Mouse (Mus musculus) thymus, postnatal 4 days (tissue): ENCODE results near the gene Tmem215.

Source experiments
- DNase-seq: peaks from one replicate; pipeline ENCODE4 v3.0.0; 2021

The Tmem215 gene

DNA sequence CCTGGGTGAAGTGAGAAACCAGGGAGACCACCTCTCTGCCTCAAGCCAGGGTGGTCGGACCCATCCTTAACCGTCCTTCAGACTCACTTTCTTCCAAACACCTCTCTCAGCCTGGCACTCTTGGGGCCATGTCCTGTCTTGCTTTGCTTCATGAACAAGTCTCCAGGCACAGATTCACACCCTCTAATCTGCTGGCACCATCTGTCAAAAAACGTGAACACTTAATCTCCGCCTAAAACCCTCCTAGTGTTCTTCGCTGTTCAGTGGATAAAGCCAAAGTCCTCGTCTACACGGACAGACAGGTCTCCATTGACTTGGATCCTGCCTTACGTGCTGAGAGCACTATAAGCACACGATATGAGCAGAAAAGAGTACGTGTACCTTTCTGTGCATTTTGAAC lies at the start of gene Tmem215:
TSS of gene Tmem215 (plus strand) at position 301 of the 400 bp plus-strand sequence.
- DNase-seq, result no peak

DNA sequence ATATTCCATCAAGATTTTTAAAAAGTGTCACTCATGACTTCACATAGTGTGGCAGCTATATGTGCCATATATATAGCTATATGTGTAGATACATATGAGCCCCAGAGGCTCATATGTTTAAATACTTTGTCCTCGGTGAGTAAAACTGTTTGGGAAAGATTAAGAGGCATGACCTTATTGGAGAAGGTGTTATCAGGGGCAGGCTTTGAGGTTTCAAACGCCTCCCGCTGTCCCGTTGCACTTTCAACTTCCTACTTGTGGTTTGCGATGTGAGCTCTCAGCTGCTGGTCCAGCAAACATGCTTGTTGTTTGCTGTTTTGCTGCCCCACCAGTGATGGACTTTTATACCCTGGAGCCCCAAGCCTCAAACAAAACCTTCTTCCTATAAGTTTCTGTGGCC lies 40.1 kb upstream of the Tmem215 start:
- no peak for DNase-seq

DNA sequence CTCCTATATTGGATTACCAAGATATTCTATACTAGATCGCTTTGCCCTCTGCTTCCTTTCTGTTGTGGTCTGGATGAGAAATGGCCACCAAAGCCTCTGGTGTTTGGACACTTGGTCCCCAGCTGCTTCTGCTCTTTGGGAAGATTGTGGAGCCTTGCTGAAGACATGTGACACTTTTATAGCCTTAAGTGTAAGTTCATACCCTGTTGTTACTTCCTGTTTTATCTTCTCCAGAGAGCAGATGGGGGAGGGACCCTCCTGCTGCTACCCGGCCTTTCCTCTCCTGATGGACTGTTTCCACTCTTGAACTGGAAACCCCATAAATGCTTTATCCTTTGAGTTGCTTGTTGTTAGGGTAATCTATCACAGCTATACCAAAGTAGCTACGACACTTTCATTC lies 38.6 kb upstream of the Tmem215 start:
- no peak for DNase-seq

DNA sequence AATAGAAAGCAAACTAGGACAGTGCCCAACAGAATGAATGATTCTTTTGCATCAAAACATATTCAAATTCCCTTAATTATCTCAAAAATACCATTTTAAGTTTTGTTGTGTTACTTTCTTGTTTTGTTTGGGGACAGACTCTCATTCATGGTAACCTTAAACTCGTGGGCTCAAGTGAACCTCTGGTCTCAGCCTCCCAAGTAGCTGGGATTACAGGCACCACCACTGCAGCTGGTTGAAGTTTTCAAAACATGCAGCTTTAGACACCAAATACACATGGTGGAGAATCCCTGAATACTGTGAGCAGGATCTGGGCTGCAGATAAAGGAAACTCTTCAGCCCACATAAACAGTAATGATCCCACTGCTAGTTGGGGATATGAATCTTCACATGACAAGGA lies 37.6 kb upstream of the Tmem215 start:
- DNase-seq, result no peak

DNA sequence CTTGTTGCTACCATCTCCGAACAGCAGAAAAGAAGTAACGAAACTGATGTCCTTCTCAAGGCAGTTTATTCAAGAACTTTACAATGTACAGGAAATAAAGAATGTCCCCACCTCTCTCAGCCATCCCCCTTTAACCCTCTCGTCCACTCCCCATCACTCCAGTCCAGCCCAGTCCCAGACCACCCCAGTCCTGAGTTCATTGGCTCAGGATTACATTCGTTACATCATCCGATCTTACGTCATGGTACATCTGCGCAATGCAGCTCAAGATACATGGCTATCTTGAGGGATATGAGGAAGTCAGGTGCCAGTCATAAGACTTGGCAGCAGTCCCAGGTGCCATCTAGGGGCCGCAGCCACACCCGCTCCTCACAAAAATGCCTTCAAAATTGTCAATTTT lies 28.4 kb upstream of the Tmem215 start:
- DNase-seq, result no peak

DNA sequence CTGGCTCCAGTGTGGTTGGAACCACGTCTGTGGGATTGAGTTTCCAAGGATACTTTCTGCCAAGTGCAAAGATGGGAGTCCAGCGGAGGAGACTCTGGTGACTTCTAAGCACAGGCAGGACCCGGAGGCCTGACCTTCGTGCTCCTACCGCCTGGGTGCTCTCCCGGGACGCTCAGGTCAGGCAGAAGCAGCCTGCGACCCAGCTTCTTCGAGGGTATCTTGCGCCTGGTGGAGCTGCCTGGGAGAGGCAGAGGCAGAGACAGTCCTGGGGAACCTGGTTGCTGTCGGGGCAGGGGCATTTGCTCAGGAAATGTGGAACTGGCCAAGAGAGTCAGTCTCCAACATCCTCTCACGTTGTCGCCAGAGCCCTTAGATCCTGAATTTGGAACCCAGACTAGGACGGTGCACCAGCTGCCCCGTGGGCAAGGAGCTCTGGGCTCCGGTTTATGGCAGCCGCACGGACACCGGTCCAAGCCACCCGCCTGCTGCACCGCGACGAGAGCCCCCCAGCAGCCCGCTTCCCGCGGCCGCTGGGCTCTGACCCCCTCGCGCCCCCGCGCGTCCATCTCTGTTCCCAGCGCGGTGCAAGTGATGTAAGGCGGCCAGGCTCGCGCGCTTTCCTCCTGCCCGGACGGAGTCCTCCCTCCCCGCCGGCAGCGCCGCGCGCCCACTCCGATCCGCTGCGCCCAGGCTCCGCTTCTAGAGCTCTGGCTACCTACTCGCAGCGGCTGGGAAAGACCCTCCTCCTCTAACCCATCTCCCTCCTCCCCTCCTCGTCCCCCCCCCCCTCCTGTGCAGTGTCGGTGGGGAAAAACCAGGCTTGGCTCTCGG lies 935 bp downstream of the Tmem215 start:
- DNase-seq, result peak; percentile 13

DNA sequence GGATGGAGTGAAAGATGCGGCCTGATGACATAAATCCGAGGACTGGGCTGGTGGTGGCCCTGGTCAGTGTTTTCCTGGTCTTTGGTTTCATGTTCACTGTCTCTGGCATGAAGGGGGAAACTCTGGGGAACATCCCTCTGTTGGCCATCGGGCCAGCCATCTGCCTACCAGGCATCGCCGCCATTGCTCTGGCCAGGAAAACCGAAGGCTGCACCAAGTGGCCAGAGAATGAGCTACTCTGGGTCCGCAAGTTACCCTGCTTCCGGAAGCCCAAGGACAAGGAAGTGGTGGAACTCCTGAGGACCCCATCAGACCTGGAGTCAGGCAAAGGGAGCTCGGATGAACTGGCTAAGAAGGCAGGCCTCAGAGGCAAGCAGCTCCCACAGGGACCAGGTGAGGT lies 1.9 kb downstream of the Tmem215 start:
- no peak for DNase-seq

DNA sequence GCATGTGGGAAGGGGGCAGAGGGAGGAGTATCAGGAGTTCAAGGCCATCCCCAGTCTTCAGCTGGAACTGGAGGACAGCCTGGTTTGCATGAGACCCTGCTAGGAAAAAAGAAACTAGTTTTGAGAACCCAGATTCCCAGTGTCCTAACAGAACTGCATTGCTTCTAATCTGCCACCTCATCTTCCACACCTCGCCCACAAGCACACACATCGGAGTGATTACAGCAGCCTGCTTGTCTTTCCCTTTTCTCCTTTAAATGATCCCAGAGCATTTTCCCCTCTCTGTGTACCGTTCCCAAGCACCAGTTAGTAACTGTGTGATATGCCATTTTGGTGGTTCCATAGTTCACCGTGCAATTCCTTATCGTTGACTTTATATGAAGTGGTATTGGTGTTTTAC lies 6.0 kb downstream of the Tmem215 start:
- DNase-seq, result no peak

DNA sequence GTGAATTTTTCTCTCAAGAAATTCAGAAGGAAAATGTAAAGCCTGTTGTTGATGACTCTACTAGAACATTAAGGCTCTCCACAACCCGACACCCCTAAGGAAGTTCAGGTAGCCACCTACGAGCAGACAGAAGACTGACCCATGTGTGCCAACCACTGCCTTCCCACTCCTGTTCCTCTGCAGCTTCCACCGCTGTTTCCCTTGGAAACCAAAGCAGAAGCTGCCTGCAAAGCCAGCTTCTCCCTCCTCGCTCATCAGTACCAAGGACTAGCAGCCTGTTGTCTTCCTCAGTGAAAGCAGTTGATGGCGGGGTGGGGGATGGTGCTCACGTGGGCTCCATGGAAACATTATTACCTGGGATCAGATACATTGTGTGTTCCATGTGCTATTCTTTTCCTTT lies 14.6 kb downstream of the Tmem215 start:
- DNase-seq, result no peak

DNA sequence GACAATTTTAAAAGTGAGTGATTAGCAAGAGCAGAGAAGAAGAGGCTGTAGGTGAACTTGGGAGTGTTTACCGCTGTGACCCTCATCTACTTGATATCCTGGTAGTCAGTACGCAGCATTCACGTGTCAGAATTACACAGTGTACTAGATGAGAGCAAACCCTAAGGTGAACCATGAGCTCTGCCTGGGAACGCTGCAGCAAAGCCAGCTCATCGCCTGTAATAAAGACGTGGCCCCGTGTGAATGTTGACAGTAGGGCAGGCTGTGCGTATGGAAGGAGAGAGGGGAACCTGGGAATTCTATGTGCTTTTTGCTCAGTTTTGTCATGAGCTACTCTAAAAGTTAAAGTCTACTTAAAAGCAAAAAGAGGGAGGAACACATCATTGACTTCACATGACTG lies 19.8 kb downstream of the Tmem215 start:
- no peak for DNase-seq

DNA sequence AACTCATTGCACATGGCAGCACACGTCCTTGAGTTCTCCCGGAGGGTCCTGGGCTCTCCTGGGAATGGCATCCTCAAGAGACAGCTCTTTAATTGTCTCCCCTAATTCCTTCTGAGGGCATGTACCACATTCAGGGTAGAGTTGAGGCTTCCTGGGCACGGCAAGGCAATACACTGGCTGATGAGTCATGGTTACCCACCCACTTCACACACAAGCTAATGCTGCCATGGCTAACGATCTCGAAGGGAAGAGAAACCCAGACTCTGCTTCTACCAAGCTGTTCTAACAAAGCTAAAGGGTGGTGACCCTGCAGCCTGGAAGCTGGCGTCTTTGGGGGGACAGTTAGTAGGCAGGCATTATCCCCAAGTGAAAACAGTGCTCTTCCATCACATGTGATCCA lies 24.4 kb downstream of the Tmem215 start:
- no peak for DNase-seq

DNA sequence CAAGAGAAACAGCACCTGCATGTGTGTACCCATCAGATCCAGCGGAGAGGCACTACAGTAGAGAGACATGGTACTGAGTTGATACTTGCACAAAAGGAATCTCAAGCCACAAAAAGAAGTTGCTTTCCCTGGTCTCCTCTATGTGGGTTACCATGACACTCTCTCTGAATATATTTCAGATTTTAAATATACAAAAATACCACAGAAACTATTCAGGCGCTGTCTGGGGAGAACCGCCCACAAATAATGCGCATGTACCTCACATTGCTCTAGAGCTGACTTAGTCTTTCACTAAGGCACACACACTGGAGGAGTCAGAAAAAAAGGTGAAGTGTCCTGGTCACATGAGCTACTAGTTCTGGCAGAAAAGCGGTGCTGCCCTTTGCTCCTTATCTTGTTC lies 24.8 kb downstream of the Tmem215 start:
- no peak for DNase-seq

DNA sequence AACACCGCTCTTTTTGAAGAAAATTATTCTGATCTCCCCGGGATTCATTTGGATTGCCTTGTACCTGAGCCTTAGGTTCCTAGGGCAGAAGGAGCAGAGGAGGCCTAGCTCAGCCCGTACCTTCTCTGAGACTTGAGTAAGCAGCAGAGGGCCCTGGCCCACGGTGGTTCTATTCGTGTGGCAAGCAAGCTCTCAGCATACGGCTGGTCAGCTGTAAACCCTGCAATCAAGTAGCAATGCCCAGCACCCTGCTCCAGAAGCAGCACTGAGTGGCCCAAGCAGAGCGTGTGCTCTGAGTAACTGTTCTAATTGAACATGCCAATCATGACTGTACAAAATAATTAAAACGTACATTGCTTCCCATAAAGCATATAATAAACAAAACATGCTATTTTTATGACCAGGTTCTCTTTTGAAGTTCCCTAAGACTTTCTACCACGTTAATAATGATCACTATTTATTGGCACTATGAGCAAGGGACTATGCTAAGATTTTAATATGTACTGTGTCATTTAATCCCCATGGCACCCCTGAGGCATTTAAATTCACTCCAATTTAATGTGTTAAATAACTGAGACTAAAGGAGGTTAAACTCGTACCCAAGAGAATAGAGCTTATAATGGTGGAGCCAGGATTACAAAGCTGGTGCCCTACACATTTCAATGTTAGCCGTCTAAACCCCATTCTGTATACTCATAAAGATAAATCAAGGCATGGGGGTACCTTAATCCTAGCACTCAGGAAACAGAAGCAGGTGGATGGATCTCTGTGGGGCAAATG lies 28.0 kb downstream of the Tmem215 start:
- no peak for DNase-seq

DNA sequence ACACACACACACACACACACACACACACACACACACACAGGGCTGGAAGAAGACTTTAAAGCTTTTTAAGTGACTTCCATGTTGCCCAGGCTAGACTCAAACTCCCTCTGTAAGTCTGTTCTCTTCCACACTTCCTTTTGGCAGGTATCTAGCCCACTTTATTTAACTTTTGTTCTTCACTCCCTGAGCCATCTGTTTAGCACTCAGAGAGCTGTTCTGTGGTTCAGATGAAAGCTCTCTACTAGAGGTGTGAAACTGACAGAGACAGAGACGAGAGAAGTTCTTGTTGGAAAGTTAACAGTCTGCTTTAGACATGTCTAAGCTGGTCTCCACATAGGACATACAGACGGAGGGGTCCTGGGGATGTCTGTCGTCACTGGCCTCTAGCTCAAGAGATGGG lies 30.5 kb downstream of the Tmem215 start:
- no peak for DNase-seq

DNA sequence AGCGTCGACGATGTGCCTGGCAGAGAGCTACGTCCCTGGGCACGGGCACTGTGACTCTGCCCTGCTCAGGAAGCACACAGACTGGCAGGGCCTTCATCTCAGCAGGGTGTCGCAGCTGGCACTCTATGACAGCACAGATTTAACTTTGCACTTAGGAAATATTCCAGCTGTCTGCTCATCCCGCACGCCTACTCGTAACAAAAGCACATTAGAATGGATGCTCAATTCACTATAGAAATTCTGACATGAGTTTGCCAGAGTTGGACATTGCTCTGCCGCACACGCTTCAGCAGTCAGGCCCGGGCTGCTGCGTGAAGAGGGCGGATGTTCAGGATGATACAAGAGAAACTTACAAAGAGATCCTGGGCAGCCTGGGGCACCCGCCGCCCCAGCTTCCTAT lies 37.6 kb downstream of the Tmem215 start:
- DNase-seq, result no peak

DNA sequence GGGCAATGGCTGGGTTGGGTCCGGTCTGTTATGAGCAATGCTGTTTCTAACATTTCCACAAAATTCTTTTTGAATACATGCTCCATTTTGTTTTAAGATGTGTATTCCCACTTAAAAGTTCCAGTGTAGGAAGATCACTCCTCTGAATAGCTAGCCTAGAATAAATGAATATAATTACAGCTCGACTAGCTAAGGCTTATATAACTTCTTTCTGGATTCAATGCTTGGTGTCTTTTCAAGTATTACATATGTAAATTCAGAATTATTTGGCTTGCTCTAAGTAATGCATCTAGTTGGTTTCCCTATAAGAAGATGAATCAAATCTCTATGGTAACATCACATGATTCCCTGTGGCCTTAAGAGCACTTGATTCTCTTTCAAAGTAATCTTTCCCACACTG lies 41.3 kb downstream of the Tmem215 start:
- DNase-seq, result no peak

DNA sequence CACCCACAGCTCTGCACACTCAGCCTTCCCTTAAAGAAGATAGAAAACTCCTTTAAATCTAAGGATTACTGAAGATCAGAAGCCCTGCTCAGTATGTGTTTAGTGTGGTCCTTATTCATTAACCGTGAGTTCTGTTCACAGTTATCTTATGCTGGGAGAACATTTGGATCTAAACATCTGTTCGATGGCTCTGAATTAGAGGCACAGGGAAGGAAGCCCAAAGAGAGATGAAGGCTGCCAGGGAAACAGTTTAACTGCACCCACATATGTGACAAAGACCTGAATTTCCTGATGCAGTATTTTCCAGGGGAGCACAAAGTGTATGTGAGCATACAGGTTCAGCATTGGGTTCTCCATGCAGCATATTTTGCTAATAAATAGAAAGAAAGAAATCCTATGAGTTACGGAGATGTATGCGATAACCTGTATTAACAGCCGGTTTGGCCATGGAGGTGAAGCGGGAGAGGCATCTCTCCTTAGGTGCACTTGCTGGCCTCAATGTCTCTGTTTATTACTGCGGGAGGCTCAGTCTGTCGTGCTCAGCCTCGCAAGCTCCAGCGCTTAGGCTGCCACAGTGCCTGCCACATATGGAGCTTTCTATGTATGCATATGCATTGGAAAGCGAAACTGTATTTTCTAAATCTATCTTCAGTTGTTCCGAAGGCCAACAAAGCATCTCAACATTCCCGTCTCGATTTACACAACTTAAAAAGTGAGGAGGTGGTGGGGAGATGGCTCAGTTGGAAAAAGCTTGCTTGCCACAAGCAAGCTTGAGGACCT lies 46.8 kb downstream of the Tmem215 start:
- no peak for DNase-seq
